ENCODE assay signal across 21 mouse cellular contexts in genomic region chr9:118856665-118857064, GRCm38 (mm10).
DNase-seq lines count a peak whose midpoint lies in the region; ATAC-seq lines count a peak whose summit lies in the region.
"Had no signal": no experiment of that assay in that cellular context is flagged by ENCODE, and none has a peak within 500 bp of the region (broad histone marks: within the 10 kb centered on the region; RNA-seq: fewer than 3 reads in every experiment).

No protein-coding gene starts in this region.

- H3K4me3 ChIP-seq in embryonic facial prominence, embryonic 14.5 days (ENCODE audit: low read depth, low read length), result no peak overlapping the region
- no peak overlapping the region for H3K4me3 ChIP-seq in embryonic facial prominence, embryonic 10.5 days
- H3K4me3 ChIP-seq in heart, embryonic 12.5 days, result no peak overlapping the region
- H3K4me3 ChIP-seq: hindbrain, embryonic 12.5 days; kidney, embryonic 15.5 days; limb, embryonic 12.5 days; liver, embryonic 15.5 days; midbrain, embryonic 10.5 days; neural tube, embryonic 13.5 days had no signal

- no peaks in the 10 kb centered on the region for H3K27me3 ChIP-seq in embryonic facial prominence, embryonic 14.5 days (replicated peaks; ENCODE audit: control insufficient read depth, insufficient read depth, low read length)
- no peaks in the 10 kb centered on the region for H3K27me3 ChIP-seq in embryonic facial prominence, embryonic 10.5 days (replicated peaks; ENCODE audit: low read depth, poor library complexity, severe bottlenecking)
- H3K27me3 ChIP-seq in heart, embryonic 12.5 days (replicated peaks), result 0 out of 2 replicates have a peak, but pooled peaks cover 14% of the 10 kb centered on the region
- H3K27me3 ChIP-seq: hindbrain, embryonic 12.5 days; kidney, embryonic 15.5 days; limb, embryonic 12.5 days; liver, embryonic 15.5 days; neural tube, embryonic 13.5 days had no signal

- no peaks in the 10 kb centered on the region for H3K9me3 ChIP-seq in embryonic facial prominence, embryonic 14.5 days (ENCODE audit: control insufficient read depth, low read length)
- no peaks in the 10 kb centered on the region for H3K9me3 ChIP-seq in embryonic facial prominence, embryonic 10.5 days
- H3K9me3 ChIP-seq in heart, embryonic 12.5 days (replicated peaks), result no peaks in the 10 kb centered on the region
- H3K9me3 ChIP-seq: hindbrain, embryonic 12.5 days; kidney, embryonic 15.5 days; liver, embryonic 15.5 days; midbrain, embryonic 10.5 days; neural tube, embryonic 13.5 days had no signal

- no peak for DNase-seq in embryonic facial prominence, embryonic 14.5 days (ENCODE audit: low spot score)
- no peak for DNase-seq in embryonic facial prominence, embryonic 10.5 days (ENCODE audit: low spot score)
- DNase-seq in heart, postnatal 4 days, result peak; percentile 51
- DNase-seq in frontal cortex, postnatal 25 days (ENCODE audit: low spot score in 2 of 2), result no peak
- no peak for DNase-seq in adrenal gland, postnatal 36 days
- DNase-seq in kidney, postnatal 4 days, result no peak
- DNase-seq: cerebellum, adult 11-12 months; cerebellum, postnatal 36 days; gastrocnemius, postnatal 14 days; right cerebral cortex, postnatal 14 days; thymus, postnatal 4 days had no signal

- no peaks in the 10 kb centered on the region for H3K36me3 ChIP-seq in embryonic facial prominence, embryonic 14.5 days (ENCODE audit: control insufficient read depth, insufficient read depth, low read length)
- peaks cover 27% of the 10 kb centered on the region; the same call in 1 of the 2 replicates for H3K36me3 ChIP-seq in embryonic facial prominence, embryonic 10.5 days (replicated peaks)
- H3K36me3 ChIP-seq in heart, embryonic 12.5 days, result peaks cover 6% of the 10 kb centered on the region; the same call in 1 of the 2 replicates
- H3K36me3 ChIP-seq: hindbrain, embryonic 12.5 days; liver, embryonic 15.5 days; midbrain, embryonic 10.5 days; neural tube, embryonic 13.5 days had no signal

- no peak overlapping the region for H3K9ac ChIP-seq in embryonic facial prominence, embryonic 14.5 days (ENCODE audit: low read depth, low read length)
- H3K9ac ChIP-seq in heart, embryonic 12.5 days, result no peak overlapping the region; the same call in 1 of the 2 replicates
- H3K9ac ChIP-seq: hindbrain, embryonic 12.5 days; kidney, embryonic 15.5 days; limb, embryonic 12.5 days; liver, embryonic 15.5 days; neural tube, embryonic 13.5 days had no signal

- H3K4me2 ChIP-seq in embryonic facial prominence, embryonic 14.5 days (ENCODE audit: low read depth, low read length), result no peak overlapping the region
- peak overlapping the region; percentile 34; the same call in 1 of the 2 replicates for H3K4me2 ChIP-seq in heart, embryonic 12.5 days
- H3K4me2 ChIP-seq: hindbrain, embryonic 12.5 days; kidney, embryonic 15.5 days; limb, embryonic 12.5 days; liver, embryonic 15.5 days; neural tube, embryonic 13.5 days had no signal

- no peak overlapping the region for H3K27ac ChIP-seq in embryonic facial prominence, embryonic 14.5 days (replicated peaks; ENCODE audit: low read depth, low read length)
- H3K27ac ChIP-seq in embryonic facial prominence, embryonic 10.5 days (replicated peaks), result no peak overlapping the region
- H3K27ac ChIP-seq in heart, embryonic 12.5 days (ENCODE audit: poor library complexity, severe bottlenecking), result peak overlapping the region; percentile 64
- H3K27ac ChIP-seq: hindbrain, embryonic 12.5 days; kidney, embryonic 15.5 days; limb, embryonic 12.5 days; liver, embryonic 15.5 days; midbrain, embryonic 10.5 days; neural tube, embryonic 13.5 days; stomach, postnatal 0 days had no signal

- ATAC-seq in embryonic facial prominence, embryonic 14.5 days (ENCODE audit: low read depth), result peak; percentile 53; the same call in 1 of the 2 replicates
- peak; percentile 81 for ATAC-seq in common myeloid progenitor, adult 5-6 weeks (replicated peaks; ENCODE audit: low read depth, poor library complexity, severe bottlenecking)
- ATAC-seq in heart, embryonic 12.5 days (ENCODE audit: insufficient number of reproducible peaks, low FRiP score), result peak; percentile 62; the same call in 1 of the 2 replicates
- ATAC-seq: forebrain, embryonic 16.5 days had no signal

- WGBS in embryonic facial prominence, embryonic 14.5 days, result 72% methylated on average over 9 of the region's 9 CpGs
- 89% methylated on average over 9 of the region's 9 CpGs for WGBS in embryonic facial prominence, embryonic 10.5 days
- 36% methylated on average over 9 of the region's 9 CpGs for whole genome bisulfite sequencing in heart, embryonic 12.5 days

- peaks cover 13% of the 10 kb centered on the region for H3K4me1 ChIP-seq in embryonic facial prominence, embryonic 14.5 days (ENCODE audit: control insufficient read depth, insufficient read depth, low read length)
- peaks cover 37% of the 10 kb centered on the region for H3K4me1 ChIP-seq in embryonic facial prominence, embryonic 10.5 days
- H3K4me1 ChIP-seq in heart, embryonic 12.5 days (replicated peaks), result peaks cover 37% of the 10 kb centered on the region
- H3K4me1 ChIP-seq: liver, embryonic 15.5 days had no signal
